In the genomic region with DNA sequence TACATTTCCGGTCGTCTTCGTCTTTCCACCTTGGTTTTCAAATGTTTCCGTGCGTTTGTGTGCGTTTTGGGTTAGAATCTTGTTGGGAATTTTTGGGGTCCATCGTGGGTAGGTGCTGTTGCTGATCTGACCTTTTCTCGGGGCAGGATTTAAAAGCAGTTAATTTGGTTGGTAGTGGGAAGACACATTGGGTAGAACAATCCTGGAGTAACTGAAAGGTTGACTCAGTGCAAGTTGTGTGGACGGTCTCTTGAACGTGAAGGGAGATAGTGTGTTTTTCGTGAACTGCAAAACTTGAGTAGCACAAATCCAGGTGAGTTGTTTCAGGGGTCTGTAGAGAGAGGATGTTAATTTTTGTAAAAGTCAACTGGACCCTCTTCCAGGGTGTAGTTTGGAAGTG, we compare ENCODE assay signal across 8 mouse cellular contexts. TPM values are rescaled to one million over a fixed set of nuclear protein-coding genes. Genes with fewer than 3 reads are reported as not detected.
DNase-seq lines count a peak whose midpoint lies in the region; ATAC-seq and TF ChIP-seq lines count a peak whose summit lies in the region.

No protein-coding gene starts in this region.

- TF ChIP-seq POLR2A in bone marrow, adult 2 months (IDR thresholded peaks at IDR 0.05; ENCODE audit: borderline replicate concordance, control insufficient read depth, low read depth, low read length): no peak

- peak overlapping the region; percentile 97 for H3K9ac ChIP-seq in kidney, embryonic 14.5 days (ENCODE audit: low read depth, low read length)
- peak overlapping the region; percentile 98 for H3K9ac ChIP-seq in hindbrain, embryonic 13.5 days
- peak overlapping the region; percentile 92 for H3K9ac ChIP-seq in midbrain, embryonic 13.5 days (replicated peaks)

- TF ChIP-seq CTCF in bone marrow, adult 2 months (IDR thresholded peaks at IDR 0.05; ENCODE audit: control insufficient read depth, insufficient read depth, low read length): no peak

- H3K4me2 ChIP-seq in kidney, embryonic 14.5 days (replicated peaks; ENCODE audit: low read depth, low read length): peak overlapping the region; percentile 43
- peak overlapping the region; percentile 88 for H3K4me2 ChIP-seq in hindbrain, embryonic 13.5 days
- H3K4me2 ChIP-seq in midbrain, embryonic 13.5 days (replicated peaks): peak overlapping the region; percentile 68

- peaks cover 40% of the 10 kb centered on the region for H3K36me3 ChIP-seq in kidney, embryonic 14.5 days (ENCODE audit: control insufficient read depth, insufficient read depth, low read length)
- H3K36me3 ChIP-seq in hindbrain, embryonic 13.5 days: peaks cover 31% of the 10 kb centered on the region
- H3K36me3 ChIP-seq in midbrain, embryonic 13.5 days: peaks cover 34% of the 10 kb centered on the region

- ATAC-seq in kidney, embryonic 14.5 days (ENCODE audit: low FRiP score, low TSS enrichment): no peak
- ATAC-seq in hindbrain, embryonic 13.5 days (ENCODE audit: low FRiP score): no peak
- ATAC-seq in midbrain, embryonic 13.5 days: no peak

- DNase-seq in kidney, postnatal 25 days: no peak
- no peak for DNase-seq in ovary, postnatal 36 days (ENCODE audit: low spot score)
- no peak for DNase-seq in urinary bladder, postnatal 10 days (ENCODE audit: low spot score)
- DNase-seq in yolk sac, embryonic 10.5 days (ENCODE audit: low spot score): no peak

- no peaks in the 10 kb centered on the region for H3K9me3 ChIP-seq in kidney, embryonic 14.5 days (ENCODE audit: control insufficient read depth, low read length)
- no peaks in the 10 kb centered on the region for H3K9me3 ChIP-seq in hindbrain, embryonic 13.5 days
- no peaks in the 10 kb centered on the region for H3K9me3 ChIP-seq in midbrain, embryonic 13.5 days

- peaks cover 9% of the 10 kb centered on the region for H3K4me1 ChIP-seq in kidney, embryonic 14.5 days (ENCODE audit: control insufficient read depth, insufficient read depth, low read length)
- peaks cover 1% of the 10 kb centered on the region; the same call in 1 of the 2 replicates for H3K4me1 ChIP-seq in bone marrow, adult 2 months (ENCODE audit: control insufficient read depth, insufficient read depth, low read length)
- peaks cover 22% of the 10 kb centered on the region for H3K4me1 ChIP-seq in hindbrain, embryonic 13.5 days (replicated peaks)
- H3K4me1 ChIP-seq in midbrain, embryonic 13.5 days (replicated peaks): peaks cover 24% of the 10 kb centered on the region

- 2% methylated on average over 11 of the region's 11 CpGs for WGBS in kidney, embryonic 14.5 days
- WGBS in bone marrow, adult 2 months: 2% methylated on average over 11 of the region's 11 CpGs
- WGBS in hindbrain, embryonic 13.5 days: 2% methylated on average over 11 of the region's 11 CpGs
- 2% methylated on average over 11 of the region's 11 CpGs for WGBS in midbrain, embryonic 13.5 days

- peak overlapping the region; percentile 72; the same call in 1 of the 2 replicates for H3K27ac ChIP-seq in kidney, embryonic 14.5 days (ENCODE audit: low read depth, low read length)
- no peak overlapping the region for H3K27ac ChIP-seq in bone marrow, adult 2 months (ENCODE audit: control insufficient read depth, insufficient read depth, low read depth, low read length, poor library complexity)
- H3K27ac ChIP-seq in hindbrain, embryonic 13.5 days: no peak overlapping the region
- no peak overlapping the region for H3K27ac ChIP-seq in midbrain, embryonic 13.5 days

- no peaks in the 10 kb centered on the region for H3K27me3 ChIP-seq in kidney, embryonic 14.5 days (ENCODE audit: control insufficient read depth, insufficient read depth, low read length)
- H3K27me3 ChIP-seq in hindbrain, embryonic 13.5 days: 0 out of 2 replicates have a peak, but pooled peaks cover 9% of the 10 kb centered on the region
- H3K27me3 ChIP-seq in midbrain, embryonic 13.5 days: no peaks in the 10 kb centered on the region

- peak overlapping the region; percentile 98 for H3K4me3 ChIP-seq in kidney, embryonic 14.5 days (ENCODE audit: low read length)
- H3K4me3 ChIP-seq in bone marrow, adult 2 months (replicated peaks; ENCODE audit: control insufficient read depth, low read depth, low read length): peak overlapping the region; percentile 92
- H3K4me3 ChIP-seq in hindbrain, embryonic 13.5 days: peak overlapping the region; percentile 95
- H3K4me3 ChIP-seq in midbrain, embryonic 13.5 days (replicated peaks): peak overlapping the region; percentile 86

RNA-seq across cellular contexts. Expression of gene Rpl22, which starts 1.0 kb away (rescaled TPM):
- 475 and 692 TPM in 2 replicates for polyA plus RNA-seq in kidney, embryonic 14.5 days (2014; fragmentation: Nextera tagmentation; extraction: Ambion mirVana)
- polyA plus RNA-seq in bone marrow, adult 2 months (2011; ENCODE audit: insufficient read depth, insufficient read length, low replicate concordance, missing spikeins): 723 and 1,224 TPM in 2 replicates
- polyA plus RNA-seq in hindbrain, embryonic 13.5 days (2015; fragmentation: Nextera tagmentation; extraction: Ambion mirVana): 205 and 218 TPM in 2 replicates
- polyA plus RNA-seq in midbrain, embryonic 13.5 days (2015; fragmentation: Nextera tagmentation; extraction: Ambion mirVana): 213 and 217 TPM in 2 replicates

RNA-seq across cellular contexts. Expression of gene Rnf207, which starts 7.8 kb away (rescaled TPM):
- 1.1 TPM in 2 replicates for polyA plus RNA-seq in kidney, embryonic 14.5 days (2014; fragmentation: Nextera tagmentation; extraction: Ambion mirVana)
- polyA plus RNA-seq in bone marrow, adult 2 months (2011; ENCODE audit: insufficient read depth, insufficient read length, low replicate concordance, missing spikeins): not detected in 2 replicates
- polyA plus RNA-seq in hindbrain, embryonic 13.5 days (2015; fragmentation: Nextera tagmentation; extraction: Ambion mirVana): 5.2 and 7.7 TPM in 2 replicates
- 4.7 TPM in 2 replicates for polyA plus RNA-seq in midbrain, embryonic 13.5 days (2015; fragmentation: Nextera tagmentation; extraction: Ambion mirVana)

RNA-seq across cellular contexts. Expression of gene Chd5, which starts 11.9 kb away (rescaled TPM):
- polyA plus RNA-seq in kidney, embryonic 14.5 days (2014; fragmentation: Nextera tagmentation; extraction: Ambion mirVana): 0.03 and 0.04 TPM in 2 replicates
- polyA plus RNA-seq in bone marrow, adult 2 months (2011; ENCODE audit: insufficient read depth, insufficient read length, low replicate concordance, missing spikeins): 0.11 TPM in 1 of 2 replicates, not detected in the other
- polyA plus RNA-seq in hindbrain, embryonic 13.5 days (2015; fragmentation: Nextera tagmentation; extraction: Ambion mirVana): 38.7 and 38.9 TPM in 2 replicates
- polyA plus RNA-seq in midbrain, embryonic 13.5 days (2015; fragmentation: Nextera tagmentation; extraction: Ambion mirVana): 30.0 and 32.1 TPM in 2 replicates

RNA-seq across cellular contexts. Expression of gene Icmt, which starts 29.5 kb away (rescaled TPM):
- 14.7 and 28.1 TPM in 2 replicates for polyA plus RNA-seq in kidney, embryonic 14.5 days (2014; fragmentation: Nextera tagmentation; extraction: Ambion mirVana)
- polyA plus RNA-seq in bone marrow, adult 2 months (2011; ENCODE audit: insufficient read depth, insufficient read length, low replicate concordance, missing spikeins): 5.0 and 7.8 TPM in 2 replicates
- polyA plus RNA-seq in hindbrain, embryonic 13.5 days (2015; fragmentation: Nextera tagmentation; extraction: Ambion mirVana): 17.2 and 18.4 TPM in 2 replicates
- 18.1 and 19.0 TPM in 2 replicates for polyA plus RNA-seq in midbrain, embryonic 13.5 days (2015; fragmentation: Nextera tagmentation; extraction: Ambion mirVana)

RNA-seq across cellular contexts. Expression of gene Hes3, which starts 35.1 kb away (rescaled TPM):
- polyA plus RNA-seq in kidney, embryonic 14.5 days (2014; fragmentation: Nextera tagmentation; extraction: Ambion mirVana): not detected in 2 replicates
- polyA plus RNA-seq in bone marrow, adult 2 months (2011; ENCODE audit: insufficient read depth, insufficient read length, low replicate concordance, missing spikeins): not detected in 2 replicates
- 0.38 and 0.79 TPM in 2 replicates for polyA plus RNA-seq in hindbrain, embryonic 13.5 days (2015; fragmentation: Nextera tagmentation; extraction: Ambion mirVana)
- 1.4 and 2.5 TPM in 2 replicates for polyA plus RNA-seq in midbrain, embryonic 13.5 days (2015; fragmentation: Nextera tagmentation; extraction: Ambion mirVana)

Comparison
In these comparisons a context has a peak if more than half of its experiments do, and no peak if none do; other contexts are left out.
1. RNA of gene Chd5, which starts 11.9 kb away (polyA plus RNA-seq): 38.7 to 38.9 TPM in hindbrain, embryonic 13.5 days and 30.0 to 32.1 TPM in midbrain, embryonic 13.5 days; 0.11 TPM in bone marrow, adult 2 months and 0.03 to 0.04 TPM in kidney, embryonic 14.5 days; every median in the first group is over 10 times any median in the second.
2. Peak in every context shown above with its lines, with median percentiles within 50 percentile points of each other: H3K4me2 ChIP-seq, H3K4me3 ChIP-seq and H3K9ac ChIP-seq.